Mouse (Mus musculus): ENCODE data around the gene Nptxr.
A peak's percentile ranks its signal among the peaks of the same experiment; 100 is the strongest.
"Not testable (repeated sequence)": the region's sequence is repeated elsewhere in the genome, so short reads cannot be mapped to it uniquely, and the experiment has no call there.

Gene Nptxr

GRCm38 (mm10) chr15:79822265-79823199, 18.0 kb upstream of the Nptxr start:
- peak; percentile 32 for DNase-seq (ENCODE audit: low read depth, low spot score)

GRCm38 (mm10) chr15:79818325-79818724, 13.8 kb upstream of the Nptxr start:
- no peak for DNase-seq (ENCODE audit: low read depth, low spot score)

- peak; percentile 61 for DNase-seq (ENCODE audit: low read depth, low spot score)
Measured at GRCm38 (mm10) chr15:79813666-79814258, 9.2 kb upstream of the Nptxr start.

GRCm38 (mm10) chr15:79812840-79813239, 8.3 kb upstream of the Nptxr start:
- not testable (repeated sequence) for DNase-seq (ENCODE audit: low read depth, low spot score)

- DNase-seq (ENCODE audit: low read depth, low spot score): peak; percentile 79
Measured at GRCm38 (mm10) chr15:79810997-79811396, 6.4 kb upstream of the Nptxr start.

GRCm38 (mm10) chr15:79810061-79810460, 5.5 kb upstream of the Nptxr start:
- DNase-seq (ENCODE audit: low read depth, low spot score): peak; percentile 96

GRCm38 (mm10) chr15:79808658-79809057, 4.1 kb upstream of the Nptxr start:
- peak; percentile 69 for DNase-seq (ENCODE audit: low read depth, low spot score)

GRCm38 (mm10) chr15:79808114-79808513, 3.5 kb upstream of the Nptxr start:
- peak; percentile 88 for DNase-seq (ENCODE audit: low read depth, low spot score)

- no peak for DNase-seq (ENCODE audit: low read depth, low spot score)
Measured at GRCm38 (mm10) chr15:79807050-79807449, 2.5 kb upstream of the Nptxr start.

- no peak for DNase-seq (ENCODE audit: low read depth, low spot score)
Measured at GRCm38 (mm10) chr15:79805246-79805645, 680 bp upstream of the Nptxr start.

- DNase-seq (ENCODE audit: low read depth, low spot score): peak; percentile 78
Measured at GRCm38 (mm10) chr15:79803533-79804351, 824 bp downstream of the Nptxr start.

- peak; percentile 73 for DNase-seq (ENCODE audit: low read depth, low spot score)
Measured at GRCm38 (mm10) chr15:79802304-79802703, 2.3 kb downstream of the Nptxr start.

- DNase-seq (ENCODE audit: low read depth, low spot score): no peak
Measured at GRCm38 (mm10) chr15:79801646-79802045, 2.9 kb downstream of the Nptxr start.

- peak; percentile 53 for DNase-seq (ENCODE audit: low read depth, low spot score)
Measured at GRCm38 (mm10) chr15:79800701-79801100, 3.9 kb downstream of the Nptxr start.

- peak; percentile 79 for DNase-seq (ENCODE audit: low read depth, low spot score)
Measured at GRCm38 (mm10) chr15:79798591-79798990, 6.0 kb downstream of the Nptxr start.

GRCm38 (mm10) chr15:79797680-79798079, 6.9 kb downstream of the Nptxr start:
- DNase-seq (ENCODE audit: low read depth, low spot score): peak; percentile 79

GRCm38 (mm10) chr15:79797096-79797495, 7.5 kb downstream of the Nptxr start:
- no peak for DNase-seq (ENCODE audit: low read depth, low spot score)

GRCm38 (mm10) chr15:79796256-79796655, 8.3 kb downstream of the Nptxr start:
- DNase-seq (ENCODE audit: low read depth, low spot score): peak; percentile 83

GRCm38 (mm10) chr15:79794173-79794572, 10.4 kb downstream of the Nptxr start:
- no peak for DNase-seq (ENCODE audit: low read depth, low spot score)

- DNase-seq (ENCODE audit: low read depth, low spot score): no peak
Measured at GRCm38 (mm10) chr15:79793076-79793475, 11.5 kb downstream of the Nptxr start.

- DNase-seq (ENCODE audit: low read depth, low spot score): peak; percentile 51
Measured at GRCm38 (mm10) chr15:79792455-79792854, 12.1 kb downstream of the Nptxr start.

- DNase-seq (ENCODE audit: low read depth, low spot score): no peak
Measured at GRCm38 (mm10) chr15:79791502-79791901, 13.1 kb downstream of the Nptxr start.
